Mouse (Mus musculus) macrophage (primary cell): ENCODE data around the gene Mvd. TPM values are rescaled to one million over a fixed set of nuclear protein-coding genes. Genes with fewer than 3 reads are reported as not detected.

Source experiments
- H3K27ac ChIP-seq: fragments of 350-480 bp; formaldehyde crosslinking; 2 replicates; pipeline ENCODE4 v1.9.0; 2021
- H3K36me3 ChIP-seq: fragments of 350-480 bp; formaldehyde crosslinking; 2 replicates; pipeline ENCODE4 v1.9.0; 2021; ENCODE audit errors: inconsistent target
- H3K4me3 ChIP-seq: fragments of 350-480 bp; formaldehyde crosslinking; 2 replicates; pipeline ENCODE4 v1.9.0; 2021; ENCODE audit errors: inconsistent target
- H3K79me2 ChIP-seq: fragments of 350-480 bp; formaldehyde crosslinking; 2 replicates; pipeline ENCODE4 v1.9.0; 2021; ENCODE audit errors: inconsistent target
- WGBS: methylation state at CpG from one replicate; pipeline ENCODE4 v1.1.7; 2026; ENCODE audit warnings: inconsistent platforms; ENCODE audit not compliant: missing documents; 5-methylcytosine and 5-hydroxymethylcytosine counted together
- polyA plus RNA-seq: library from polyadenylated mRNA; stranded (reverse); fragments of 250-400 nt; gene quantifications from 3 replicates; pipeline ENCODE4 v1.2.4, GENCODE M21; 2018; ENCODE audit warnings: inconsistent platforms

Mvd gene
- polyA plus RNA-seq, 1 experiment from 2014 or later, result 10.1 TPM

DNA sequence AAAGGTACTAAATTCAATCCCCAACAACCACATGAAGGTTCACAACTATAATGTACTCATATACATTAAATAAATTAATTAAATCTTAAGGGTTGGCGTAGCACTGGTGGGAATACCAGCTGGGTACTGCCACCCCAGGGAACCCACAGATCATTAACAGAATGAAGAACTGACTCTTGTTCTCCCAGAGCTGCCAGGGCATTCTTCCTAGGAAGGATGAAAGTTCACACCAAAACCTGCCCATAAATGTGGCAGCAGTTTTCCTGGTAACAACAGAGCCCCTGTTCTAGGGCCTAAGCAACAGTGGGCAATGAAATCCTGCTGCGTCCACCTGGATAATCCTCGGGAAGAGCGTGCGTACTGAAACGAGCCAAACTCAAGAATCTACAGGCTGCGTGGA is 866 bp downstream of the Mvd start:
- Histone ChIP-seq H3K36me3 (no peaks in the 10 kb centered on the region), H3K4me3 (peak overlapping the region; percentile 99), H3K79me2 (peaks cover 37% of the 10 kb centered on the region; the same call in 1 of the 2 replicates), H3K27ac (peak overlapping the region; percentile 94)
- WGBS, result 58% methylated on average over 7 of the region's 7 CpGs

DNA sequence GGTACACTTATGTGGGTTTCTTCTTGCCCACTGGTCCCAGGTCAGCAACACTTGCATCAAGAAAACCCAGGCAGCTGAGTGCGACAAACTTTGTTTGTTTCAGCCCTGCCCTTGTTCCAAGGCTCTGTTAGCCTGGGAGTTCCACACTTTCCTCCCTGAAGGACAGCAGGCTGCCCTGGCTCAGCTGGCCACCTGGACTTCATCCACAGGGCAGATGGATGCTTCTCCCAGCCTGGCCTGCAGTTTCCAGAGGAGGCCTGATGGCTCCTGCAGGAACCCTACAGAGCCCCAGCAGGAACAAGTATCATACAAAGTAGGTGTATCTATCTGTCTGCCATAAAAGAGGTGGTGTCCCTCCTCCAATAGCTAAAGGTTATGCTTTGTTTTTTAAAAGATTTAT is 1.9 kb downstream of the Mvd start:
- WGBS, result 100% methylated on average over 1 of the region's 1 CpGs
- Histone ChIP-seq H3K4me3 (no peak overlapping the region), H3K79me2 (peaks cover 37% of the 10 kb centered on the region; the same call in 1 of the 2 replicates), H3K36me3 (no peaks in the 10 kb centered on the region), H3K27ac (no peak overlapping the region)

GRCm38 (mm10) chr8:122439336-122439735 is 3.9 kb downstream of the Mvd start:
- H3K36me3 ChIP-seq, result no peaks in the 10 kb centered on the region
- H3K79me2 ChIP-seq, result peaks cover 37% of the 10 kb centered on the region; the same call in 1 of the 2 replicates
- WGBS, result 95% methylated on average over 16 of the region's 16 CpGs
- H3K4me3 ChIP-seq, result no peak overlapping the region
- H3K27ac ChIP-seq, result no peak overlapping the region

DNA sequence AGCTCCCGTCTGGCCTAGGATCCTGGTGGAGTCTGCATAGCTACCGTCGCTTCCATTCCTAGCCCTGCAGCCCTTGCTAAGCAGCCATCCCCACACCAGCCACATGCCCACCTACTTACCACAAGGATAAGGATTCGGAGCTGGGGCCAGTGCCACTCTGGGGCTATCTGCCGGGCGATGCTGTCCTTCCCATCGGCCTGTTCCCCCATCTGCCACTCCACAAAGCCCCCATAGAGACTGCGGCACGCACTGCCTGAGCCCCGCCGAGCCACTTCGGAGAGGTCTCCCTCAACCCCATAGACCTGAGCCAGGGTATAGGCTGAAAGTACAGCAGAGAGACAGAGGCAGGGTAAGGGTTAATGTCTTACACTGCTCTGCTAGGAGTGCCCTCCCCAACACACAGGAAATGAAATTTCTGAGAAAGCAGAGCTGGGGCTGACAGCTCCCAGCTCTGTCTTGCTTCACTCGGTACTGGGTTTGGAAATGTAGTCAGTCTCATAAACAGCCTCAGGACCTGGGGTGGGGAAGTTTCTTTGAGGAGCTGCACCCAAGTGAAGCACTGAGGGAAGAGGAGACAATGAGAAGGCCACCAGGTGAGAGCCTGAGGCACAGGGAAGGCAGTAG is 5.4 kb downstream of the Mvd start:
- no peak overlapping the region for H3K4me3 ChIP-seq

GRCm38 (mm10) chr8:122436586-122437125 is 6.6 kb downstream of the Mvd start:
- no peaks in the 10 kb centered on the region for H3K36me3 ChIP-seq

More for the DNA sequence above, 5.4 kb downstream of the Mvd start:
- H3K36me3 ChIP-seq, result no peaks in the 10 kb centered on the region
- peak overlapping the region; percentile 46 for H3K27ac ChIP-seq
- 76% methylated on average over 13 of the region's 13 CpGs for WGBS
- peaks cover 45% of the 10 kb centered on the region; the same call in 1 of the 2 replicates for H3K79me2 ChIP-seq

DNA sequence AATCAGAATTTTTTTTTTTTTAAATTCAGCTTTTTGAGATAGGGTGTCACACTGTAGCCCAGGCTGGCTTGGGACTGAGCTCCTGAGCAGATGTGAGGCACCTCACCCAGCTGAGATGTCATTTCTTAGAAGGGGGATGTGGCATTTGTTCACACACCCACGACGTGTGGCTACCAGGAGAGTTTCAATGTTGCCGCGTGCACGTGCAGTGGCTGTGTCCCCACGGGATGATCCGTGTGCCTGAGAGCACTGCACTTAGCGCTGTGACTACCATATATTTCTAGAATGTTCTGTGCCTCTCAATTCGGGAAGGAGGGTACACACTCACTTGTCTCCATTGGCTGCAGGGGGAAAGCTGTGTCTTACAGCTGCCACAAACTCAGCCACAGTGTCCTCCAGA is 7.1 kb downstream of the Mvd start:
- H3K36me3 ChIP-seq, result no peaks in the 10 kb centered on the region
- H3K27ac ChIP-seq, result no peak overlapping the region
- H3K79me2 ChIP-seq, result peaks cover 43% of the 10 kb centered on the region
- H3K4me3 ChIP-seq, result no peak overlapping the region
- WGBS, result 88% methylated on average over 9 of the region's 9 CpGs

More at GRCm38 (mm10) chr8:122436586-122437125, 6.6 kb downstream of the Mvd start:
- Histone ChIP-seq H3K27ac (no peak overlapping the region), H3K4me3 (no peak overlapping the region), H3K79me2 (peaks cover 43% of the 10 kb centered on the region)
- 67% methylated on average over 19 of the region's 20 CpGs for WGBS

GRCm38 (mm10) chr8:122435375-122435774 is 7.8 kb downstream of the Mvd start:
- no peaks in the 10 kb centered on the region for H3K36me3 ChIP-seq
- peaks cover 43% of the 10 kb centered on the region for H3K79me2 ChIP-seq
- H3K27ac ChIP-seq, result no peak overlapping the region
- 95% methylated on average over 6 of the region's 6 CpGs for WGBS
- H3K4me3 ChIP-seq, result no peak overlapping the region

DNA sequence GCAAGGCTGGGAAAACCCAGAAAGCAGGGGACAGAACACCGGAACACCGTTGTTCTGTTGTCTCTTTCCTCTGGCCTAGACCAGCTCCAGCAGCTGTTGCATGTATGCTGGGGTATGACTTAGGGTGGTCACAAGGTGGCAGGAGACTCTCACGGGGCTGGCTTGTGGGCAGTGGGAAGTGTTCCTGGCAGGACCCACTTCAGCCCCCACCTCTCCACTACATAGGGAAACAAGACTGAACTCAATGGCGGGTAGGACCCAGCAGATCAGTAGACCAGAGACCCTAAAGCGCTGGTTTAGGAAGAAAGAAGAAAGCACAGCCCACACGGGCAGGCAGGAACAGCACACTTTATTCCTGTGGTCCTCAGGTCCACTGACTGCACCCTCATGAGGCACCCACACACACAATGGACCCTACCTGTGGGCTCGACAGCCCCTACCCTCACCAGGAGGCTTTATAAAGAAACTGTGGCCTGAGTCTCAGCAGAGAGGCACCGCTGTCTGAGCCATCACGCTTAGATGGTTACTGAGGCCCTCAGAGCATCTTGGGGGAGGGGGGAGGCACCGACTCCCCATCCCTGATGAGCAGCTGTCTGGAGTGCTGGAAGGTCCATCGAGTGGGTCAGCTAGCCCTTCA is 9.8 kb downstream of the Mvd start:
- peak overlapping the region; percentile 97 for H3K27ac ChIP-seq
- peak overlapping the region; percentile 91 for H3K4me3 ChIP-seq
- 69% methylated on average over 10 of the region's 11 CpGs for WGBS
- 0 out of 2 replicates have a peak, but pooled peaks cover 6% of the 10 kb centered on the region for H3K36me3 ChIP-seq
- H3K79me2 ChIP-seq, result peaks cover 48% of the 10 kb centered on the region

DNA sequence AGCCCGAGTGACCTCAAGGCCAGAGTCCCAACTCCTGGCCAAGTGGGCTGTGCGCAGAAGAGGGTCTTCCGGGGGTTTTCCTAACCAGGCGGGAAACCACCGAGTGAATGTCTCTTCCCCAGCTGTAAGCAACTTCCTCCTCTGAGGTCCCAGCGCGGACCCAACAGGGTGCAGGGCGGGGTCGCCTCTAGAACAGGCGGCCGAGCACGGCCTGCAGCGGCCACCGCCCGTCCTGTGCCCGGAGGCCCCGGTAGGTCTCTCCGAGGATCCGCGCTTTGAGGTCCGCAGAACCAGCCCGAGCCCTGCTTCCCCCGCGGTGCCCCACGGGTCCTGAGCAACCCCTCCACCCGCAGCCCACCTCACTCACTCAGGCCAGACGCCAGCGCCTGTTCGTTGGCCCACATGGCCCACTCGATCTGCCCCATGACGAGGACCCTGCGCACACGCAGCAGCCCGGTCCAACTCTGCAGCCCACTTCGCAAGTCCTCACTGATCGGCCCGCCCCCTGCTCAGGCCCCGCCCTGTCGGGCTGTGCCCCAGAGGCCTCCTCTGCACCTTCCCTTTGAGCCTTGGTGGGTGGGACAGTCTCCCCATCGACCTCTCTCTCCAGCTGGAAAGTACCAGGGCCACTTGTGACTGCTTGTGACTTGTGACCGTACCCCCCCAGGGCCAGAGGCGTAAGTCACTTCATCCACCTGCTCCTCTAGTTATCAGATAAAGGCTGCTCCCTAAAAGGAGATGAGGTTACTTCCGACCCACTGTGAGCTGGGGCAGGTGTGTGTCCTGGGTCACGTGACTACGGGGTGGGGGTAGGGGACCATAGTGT is 10.6 kb downstream of the Mvd start, which contains the start of gene Cyba:
Gene Cyba, minus strand, starts transcription at position 488 of the 826 bp plus-strand sequence.
- Histone ChIP-seq H3K27ac (peak within 1 kb of the TSS; percentile 97), H3K4me3 (peak within 1 kb of the TSS; percentile 91), H3K79me2 (peaks cover 56% of the 10 kb centered on the region), H3K36me3 (peaks cover 14% of the 10 kb centered on the region)
- 1% methylated on average over 39 of the region's 45 CpGs for WGBS

GRCm38 (mm10) chr8:122431694-122432442 is 11.4 kb downstream of the Mvd start:
- peaks cover 22% of the 10 kb centered on the region for H3K36me3 ChIP-seq
- H3K27ac ChIP-seq, result peak overlapping the region; percentile 97
- peaks cover 64% of the 10 kb centered on the region for H3K79me2 ChIP-seq
- peak overlapping the region; percentile 91 for H3K4me3 ChIP-seq
- 11% methylated on average over 14 of the region's 18 CpGs for WGBS

GRCm38 (mm10) chr8:122430646-122431045 is 12.6 kb downstream of the Mvd start:
- Histone ChIP-seq H3K4me3 (peak overlapping the region; percentile 91; the same call in 1 of the 2 replicates), H3K36me3 (peaks cover 34% of the 10 kb centered on the region), H3K27ac (peak overlapping the region; percentile 97), H3K79me2 (peaks cover 76% of the 10 kb centered on the region)
- WGBS, result 49% methylated on average over 3 of the region's 3 CpGs

GRCm38 (mm10) chr8:122430058-122430636 is 13.1 kb downstream of the Mvd start:
- H3K27ac ChIP-seq, result peak overlapping the region; percentile 97
- peaks cover 81% of the 10 kb centered on the region for H3K79me2 ChIP-seq
- H3K36me3 ChIP-seq, result peaks cover 39% of the 10 kb centered on the region
- WGBS, result 0% methylated on average over 9 of the region's 10 CpGs
- H3K4me3 ChIP-seq, result peak overlapping the region; percentile 91; the same call in 1 of the 2 replicates

GRCm38 (mm10) chr8:122428163-122428562 is 15.1 kb downstream of the Mvd start:
- Histone ChIP-seq H3K4me3 (no peak overlapping the region), H3K36me3 (peaks cover 59% of the 10 kb centered on the region), H3K79me2 (peaks cover 78% of the 10 kb centered on the region), H3K27ac (0 out of 2 replicates have a peak overlapping the region, but pooled peaks have one; percentile 97)
- WGBS, result 74% methylated on average over 9 of the region's 9 CpGs
